Mouse (Mus musculus): ENCODE data around the gene Cox15. TPM values are rescaled to one million over a fixed set of nuclear protein-coding genes. Genes with fewer than 3 reads are reported as not detected.

Cox15 gene
- polyA plus RNA-seq, 1 experiment from 2014 or later = 7.6 TPM

DNA sequence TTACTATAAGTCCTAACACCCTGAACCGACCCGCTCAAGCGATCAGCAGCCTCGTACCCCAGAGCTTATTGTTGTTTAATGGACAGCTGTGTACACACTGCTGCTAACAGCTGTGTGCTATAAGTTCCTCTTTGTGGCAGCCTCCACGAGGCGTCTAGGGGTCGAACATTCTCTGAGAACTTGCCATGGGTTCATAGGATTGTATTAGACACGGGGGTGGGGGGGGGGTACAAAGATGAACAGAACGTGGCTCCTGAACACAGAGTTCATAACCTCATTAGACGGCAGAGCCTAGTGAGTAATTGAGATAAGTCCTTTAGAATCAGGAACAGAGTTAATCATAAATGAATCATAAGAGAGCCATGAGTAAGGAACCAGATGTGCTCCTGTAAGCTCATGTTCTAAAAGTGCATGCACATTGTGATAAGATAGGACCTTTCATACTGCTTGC lies 57.3 kb downstream of the Cox15 start:
- H3K27me3 ChIP-seq (ENCODE audit: control insufficient read depth, insufficient read depth, low read length) = no peaks in the 10 kb centered on the region
- H3K4me2 ChIP-seq (replicated peaks; ENCODE audit: low read depth, low read length) = no peak overlapping the region
- peaks cover 3% of the 10 kb centered on the region; the same call in 1 of the 2 replicates for H3K4me1 ChIP-seq (ENCODE audit: control insufficient read depth, insufficient read depth, low read length)
- H3K9ac ChIP-seq (replicated peaks; ENCODE audit: low read depth, low read length) = no peak overlapping the region
- no peak overlapping the region for H3K4me3 ChIP-seq (ENCODE audit: low read depth, low read length)
- 46% methylated on average over 10 of the region's 10 CpGs for WGBS
- peaks cover 17% of the 10 kb centered on the region for H3K36me3 ChIP-seq (ENCODE audit: control insufficient read depth, insufficient read depth, low read length)
- H3K9me3 ChIP-seq (ENCODE audit: control insufficient read depth, low read depth, low read length) = no peaks in the 10 kb centered on the region
- ATAC-seq (ENCODE audit: insufficient number of reproducible peaks, insufficient read depth, low FRiP score, low read depth) = peak; percentile 75; the same call in 1 of the 2 replicates
- H3K27ac ChIP-seq (ENCODE audit: low read length) = no peak overlapping the region

DNA sequence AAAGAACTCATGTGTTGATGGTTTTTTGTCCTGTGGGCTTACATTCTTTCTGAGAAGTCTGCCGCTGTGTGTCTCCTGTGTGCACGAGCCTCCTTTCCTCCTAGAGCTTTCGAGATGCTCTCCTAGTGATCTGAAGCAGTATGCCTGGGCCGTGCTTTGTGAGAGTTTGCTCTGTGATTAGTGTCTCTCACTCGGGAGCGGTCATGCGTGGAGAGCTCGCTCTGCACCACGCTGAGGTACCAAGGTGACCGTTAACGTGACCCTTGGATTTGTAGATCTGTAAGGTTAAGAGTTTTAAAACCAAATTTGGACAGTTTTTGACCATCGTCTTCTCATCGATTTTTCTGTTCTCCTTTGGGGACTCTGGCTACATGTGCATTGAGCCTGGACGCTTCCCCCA lies 60.0 kb downstream of the Cox15 start:
- Histone ChIP-seq H3K27me3 (ENCODE audit: control insufficient read depth, insufficient read depth, low read length) (no peaks in the 10 kb centered on the region), H3K9ac (replicated peaks; ENCODE audit: low read depth, low read length) (no peak overlapping the region), H3K4me2 (replicated peaks; ENCODE audit: low read depth, low read length) (no peak overlapping the region), H3K4me1 (ENCODE audit: control insufficient read depth, insufficient read depth, low read length) (0 out of 2 replicates have a peak, but pooled peaks cover 6% of the 10 kb centered on the region), H3K36me3 (ENCODE audit: control insufficient read depth, insufficient read depth, low read length) (peaks cover 10% of the 10 kb centered on the region; the same call in 1 of the 2 replicates), H3K27ac (ENCODE audit: low read length) (no peak overlapping the region), H3K9me3 (ENCODE audit: control insufficient read depth, low read depth, low read length) (no peaks in the 10 kb centered on the region), H3K4me3 (ENCODE audit: low read depth, low read length) (no peak overlapping the region)
- ATAC-seq (ENCODE audit: insufficient number of reproducible peaks, insufficient read depth, low FRiP score, low read depth) = no peak
- 92% methylated on average over 14 of the region's 14 CpGs for WGBS

DNA sequence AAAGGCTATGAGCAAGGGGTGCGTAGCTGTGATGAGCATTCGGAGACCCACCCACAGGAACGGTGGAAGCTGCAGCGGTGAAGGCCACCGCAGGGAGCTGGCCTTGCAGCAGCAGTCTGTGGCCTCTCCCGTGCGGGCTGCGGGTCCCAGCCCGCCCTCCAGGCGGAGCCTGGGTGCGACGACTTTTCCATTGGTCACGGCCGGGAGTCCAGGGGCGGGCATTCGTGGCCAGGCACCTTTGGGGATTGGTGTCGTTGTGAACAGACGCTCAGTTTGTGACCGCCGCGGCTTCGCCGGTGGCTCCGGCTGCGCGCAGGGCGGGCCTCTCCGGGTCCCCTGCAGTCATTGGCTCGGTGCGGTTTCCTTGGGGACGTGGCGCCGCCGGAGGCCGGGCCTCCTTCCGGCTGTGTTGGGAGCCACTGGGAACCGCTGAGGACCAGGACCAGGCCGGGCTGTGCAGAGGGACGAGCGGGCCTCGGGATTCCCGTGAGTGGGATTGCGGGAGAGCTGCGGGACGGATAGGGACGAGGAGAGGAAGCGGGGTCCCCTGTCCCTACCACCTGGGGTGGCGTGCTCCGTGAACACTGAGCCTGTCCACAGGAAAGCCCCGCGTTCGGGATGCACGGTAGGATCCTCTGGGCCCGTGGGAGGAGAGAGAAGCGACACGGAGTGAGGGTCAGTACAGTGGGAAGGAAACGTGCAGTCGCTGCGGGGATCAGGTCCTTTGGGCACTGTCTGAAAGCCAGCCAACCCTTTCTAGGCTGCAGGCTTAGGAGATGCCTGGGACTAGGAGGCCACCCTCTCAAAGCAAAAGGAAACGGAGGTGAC lies 63.2 kb downstream of the Cox15 start, which contains the start of gene Entpd7:
Entpd7 (plus strand) TSS at position 254 of the 828 bp plus-strand sequence.
- ATAC-seq (ENCODE audit: insufficient number of reproducible peaks, insufficient read depth, low FRiP score, low read depth) = peak; percentile 99
- H3K4me1 ChIP-seq (ENCODE audit: control insufficient read depth, insufficient read depth, low read length) = 0 out of 2 replicates have a peak, but pooled peaks cover 2% of the 10 kb centered on the region
- WGBS = under 1% methylated on average over 60 of the region's 60 CpGs
- H3K9me3 ChIP-seq (ENCODE audit: control insufficient read depth, low read depth, low read length) = no peaks in the 10 kb centered on the region
- peak within 1 kb of the TSS; percentile 95 for H3K4me3 ChIP-seq (ENCODE audit: low read depth, low read length)
- no peaks in the 10 kb centered on the region for H3K27me3 ChIP-seq (ENCODE audit: control insufficient read depth, insufficient read depth, low read length)
- H3K36me3 ChIP-seq (ENCODE audit: control insufficient read depth, insufficient read depth, low read length) = peaks cover 10% of the 10 kb centered on the region; the same call in 1 of the 2 replicates
- H3K9ac ChIP-seq (replicated peaks; ENCODE audit: low read depth, low read length) = peak within 1 kb of the TSS; percentile 80
- H3K4me2 ChIP-seq (replicated peaks; ENCODE audit: low read depth, low read length) = peak within 1 kb of the TSS; percentile 79
- H3K27ac ChIP-seq (ENCODE audit: low read length) = peak within 1 kb of the TSS; percentile 71

Other genes starting within 250 kb of the Cox15 start
- gene Got1, start 228.4 kb downstream of the Cox15 start, polyA plus RNA-seq (2014; fragmentation: Nextera tagmentation; extraction: Ambion mirVana) = 21.3 and 21.6 TPM in 2 replicates
- 5.5 and 6.9 TPM in 2 replicates for gene Nkx2-3, start 140.7 kb downstream of the Cox15 start, polyA plus RNA-seq (2014; fragmentation: Nextera tagmentation; extraction: Ambion mirVana)
- gene Slc25a28, start 78.1 kb downstream of the Cox15 start, polyA plus RNA-seq (2014; fragmentation: Nextera tagmentation; extraction: Ambion mirVana) = 14.9 and 18.4 TPM in 2 replicates
- 15.7 and 16.3 TPM in 2 replicates for gene Entpd7, start 63.3 kb downstream of the Cox15 start, polyA plus RNA-seq (2014; fragmentation: Nextera tagmentation; extraction: Ambion mirVana)
- gene Cutc, start within 50 bp of the Cox15 start, polyA plus RNA-seq (2014; fragmentation: Nextera tagmentation; extraction: Ambion mirVana) = 14.8 and 15.5 TPM in 2 replicates
- gene Abcc2, start 29.2 kb upstream of the Cox15 start, polyA plus RNA-seq (2014; fragmentation: Nextera tagmentation; extraction: Ambion mirVana) = 0.13 TPM in 2 replicates
- gene Dnmbp, start 187.2 kb upstream of the Cox15 start, polyA plus RNA-seq (2014; fragmentation: Nextera tagmentation; extraction: Ambion mirVana) = 28.0 and 30.5 TPM in 2 replicates
- gene Cpn1, start 233.6 kb upstream of the Cox15 start, polyA plus RNA-seq (2014; fragmentation: Nextera tagmentation; extraction: Ambion mirVana) = 46.3 and 54.7 TPM in 2 replicates

Measured in stomach, embryonic 14.5 days (tissue).